Mouse (Mus musculus): Measurements from ENCODE around the gene Cables2. TPM values are rescaled to one million over a fixed set of nuclear protein-coding genes. Genes with fewer than 3 reads are reported as not detected.

Cables2 gene
- total RNA-seq, 2 experiments from 2014 or later: 12.1 to 15.6 TPM

GRCm38 (mm10) chr2:180227262-180228059 lies 45.8 kb downstream of the Cables2 start:
- DNase-seq (ENCODE audit: low spot score in 2 of 2): peak; percentile 64 to 70

GRCm38 (mm10) chr2:180225762-180226378 lies 47.4 kb downstream of the Cables2 start, which contains the start of gene Lama5:
Gene Lama5 (minus strand): TSS chr2:180225859.
- peak; percentile 74 to 78 for DNase-seq (ENCODE audit: low spot score in 2 of 2)

GRCm38 (mm10) chr2:180225044-180225761 lies 48.1 kb downstream of the Cables2 start:
- DNase-seq (ENCODE audit: low spot score in 2 of 2): peak; percentile 57 to 61

- no peak for DNase-seq (ENCODE audit: low spot score in 2 of 2)
These were observed 48.7 kb downstream of the Cables2 start for GRCm38 (mm10) chr2:180224647-180225043.

GRCm38 (mm10) chr2:180222250-180222649 lies 51.0 kb downstream of the Cables2 start:
- no peak for DNase-seq (ENCODE audit: low spot score in 2 of 2)

GRCm38 (mm10) chr2:180221051-180221450 lies 52.2 kb downstream of the Cables2 start:
- peak in 1 of 2 experiments; percentile 22 for DNase-seq (ENCODE audit: low spot score in 2 of 2)

- peak in 1 of 2 experiments; percentile 17 for DNase-seq (ENCODE audit: low spot score in 2 of 2)
These were observed 53.1 kb downstream of the Cables2 start for GRCm38 (mm10) chr2:180220165-180220564.

- no peak for DNase-seq (ENCODE audit: low spot score in 2 of 2)
These were observed 54.0 kb downstream of the Cables2 start for GRCm38 (mm10) chr2:180219145-180219943.

GRCm38 (mm10) chr2:180218677-180219076 lies 54.6 kb downstream of the Cables2 start:
- DNase-seq (ENCODE audit: low spot score in 2 of 2): no peak

- peak in 1 of 2 experiments; percentile 20 for DNase-seq (ENCODE audit: low spot score in 2 of 2)
These were observed 55.1 kb downstream of the Cables2 start for GRCm38 (mm10) chr2:180218241-180218640.

GRCm38 (mm10) chr2:180217587-180217986 lies 55.7 kb downstream of the Cables2 start:
- peak; percentile 52 to 69 for DNase-seq (ENCODE audit: low spot score in 2 of 2)

- no peak for DNase-seq (ENCODE audit: low spot score in 2 of 2)
These were observed 56.4 kb downstream of the Cables2 start for GRCm38 (mm10) chr2:180216921-180217320.

GRCm38 (mm10) chr2:180215951-180216350 lies 57.3 kb downstream of the Cables2 start:
- peak; percentile 61 to 73 for DNase-seq (ENCODE audit: low spot score in 2 of 2)

- peak; percentile 48 to 55 for DNase-seq (ENCODE audit: low spot score in 2 of 2)
These were observed 58.3 kb downstream of the Cables2 start for GRCm38 (mm10) chr2:180215011-180215461.

GRCm38 (mm10) chr2:180214352-180214978 lies 58.8 kb downstream of the Cables2 start:
- peak in 1 of 2 experiments; percentile 48 for DNase-seq (ENCODE audit: low spot score in 2 of 2)

GRCm38 (mm10) chr2:180212255-180212654 lies 61.0 kb downstream of the Cables2 start:
- no peak for DNase-seq (ENCODE audit: low spot score in 2 of 2)

- DNase-seq (ENCODE audit: low spot score in 2 of 2): no peak
These were observed 64.3 kb downstream of the Cables2 start for GRCm38 (mm10) chr2:180208976-180209375.
